Mouse (Mus musculus): ENCODE data around the gene Vsx1. TPM values are rescaled to one million over a fixed set of nuclear protein-coding genes. Genes with fewer than 3 reads are reported as not detected.
A peak's percentile ranks its signal among the peaks of the same experiment; 100 is the strongest.

Vsx1 gene
- polyA plus RNA-seq, 3 experiments from 2014 or later = not detected

DNA sequence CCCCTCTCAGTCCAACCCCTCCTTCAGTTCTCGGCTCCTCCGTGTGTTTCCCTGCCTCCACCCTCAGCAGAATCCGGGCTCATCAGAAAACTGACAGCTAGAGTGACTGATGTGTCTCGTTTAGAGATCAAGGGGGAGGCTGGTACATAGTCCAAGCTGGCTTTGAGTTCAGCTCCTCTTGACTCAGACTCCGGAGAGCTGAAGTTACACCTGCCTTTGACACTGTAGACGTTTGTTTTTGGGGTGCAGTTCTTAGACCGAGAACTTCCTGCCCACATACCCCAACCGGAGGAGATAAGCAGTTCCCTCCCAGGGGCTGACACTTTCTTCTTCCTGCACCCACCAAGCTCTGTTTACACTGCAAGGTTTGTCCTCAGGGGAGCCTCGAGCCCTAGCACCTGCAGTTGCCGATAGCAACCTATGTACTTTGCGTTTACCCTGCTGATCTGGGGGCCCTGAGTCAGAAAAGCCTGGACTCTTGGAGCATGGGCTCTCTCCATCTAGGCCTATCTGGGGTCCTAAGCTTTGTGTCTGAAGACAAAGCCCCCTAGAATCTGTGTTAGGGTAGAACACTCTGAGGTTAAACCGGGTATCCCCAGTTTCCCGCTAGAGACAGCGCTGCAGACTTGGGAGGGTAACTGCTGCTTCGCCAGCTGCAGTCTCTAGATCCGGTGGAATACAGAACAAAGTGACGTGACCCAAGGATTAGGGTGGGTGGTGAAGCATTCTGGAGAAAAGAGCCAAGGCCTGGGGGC lies 21.9 kb downstream of the Vsx1 start:
- peak; percentile 89 for ATAC-seq

DNA sequence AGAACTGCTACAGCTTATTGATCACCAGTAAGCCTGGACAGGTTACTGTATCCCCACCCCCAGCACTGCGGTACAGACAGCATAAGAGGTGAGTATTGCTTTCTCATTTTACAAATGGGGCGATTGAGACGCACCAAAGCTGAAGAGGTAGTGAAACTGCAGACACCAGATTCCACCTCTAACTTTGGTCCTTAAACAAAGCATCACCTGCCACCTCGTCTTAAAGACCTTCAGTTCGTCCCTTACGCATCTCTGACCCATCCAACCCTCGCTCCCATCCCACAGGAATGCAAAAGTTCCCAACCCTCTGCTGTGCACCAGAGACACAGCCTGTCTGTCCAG lies 22.5 kb downstream of the Vsx1 start:
- ATAC-seq = no peak

DNA sequence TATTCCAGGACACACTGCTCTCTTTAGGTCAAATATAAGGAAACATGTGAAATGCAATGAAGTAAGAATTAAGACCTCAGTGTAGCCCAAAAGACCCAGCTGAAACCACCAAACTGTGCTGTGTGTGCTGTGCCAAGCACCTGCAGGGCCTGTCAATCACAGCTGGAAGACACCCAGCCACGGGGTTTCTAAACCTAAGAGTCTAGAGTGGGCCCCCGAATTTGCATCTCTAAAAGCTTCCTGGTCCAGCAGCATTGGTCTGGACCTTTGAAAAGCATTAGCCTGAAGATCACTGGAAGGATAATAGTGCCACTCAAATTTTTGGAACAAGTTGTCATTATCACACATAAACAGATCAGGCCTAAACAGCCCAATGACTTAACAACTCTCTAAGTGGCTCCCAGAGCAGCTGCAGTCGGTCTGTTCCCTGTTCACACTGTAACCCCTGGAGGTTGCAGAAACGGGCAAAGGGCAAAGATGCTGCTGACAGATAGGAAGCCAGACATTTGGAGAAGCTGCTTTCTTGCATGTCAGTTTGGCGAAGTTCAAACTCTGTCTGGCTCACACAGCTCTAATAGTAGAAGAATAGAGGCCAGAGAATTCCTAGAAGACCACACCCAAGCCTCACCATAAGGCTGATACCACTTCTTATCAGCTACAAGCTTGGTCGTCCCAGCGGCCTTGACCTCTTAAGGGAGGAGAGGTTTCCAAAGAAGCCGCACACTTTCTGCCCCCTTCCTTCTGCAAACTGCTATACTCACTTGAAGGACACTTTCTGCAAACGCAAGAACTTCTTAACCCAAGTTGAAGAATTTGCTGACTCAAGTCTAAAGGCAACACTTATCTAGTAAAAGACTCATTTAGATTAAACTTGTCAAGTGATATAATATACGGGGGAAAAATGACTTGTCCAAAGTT lies 23.4 kb downstream of the Vsx1 start:
- no peak for ATAC-seq

DNA sequence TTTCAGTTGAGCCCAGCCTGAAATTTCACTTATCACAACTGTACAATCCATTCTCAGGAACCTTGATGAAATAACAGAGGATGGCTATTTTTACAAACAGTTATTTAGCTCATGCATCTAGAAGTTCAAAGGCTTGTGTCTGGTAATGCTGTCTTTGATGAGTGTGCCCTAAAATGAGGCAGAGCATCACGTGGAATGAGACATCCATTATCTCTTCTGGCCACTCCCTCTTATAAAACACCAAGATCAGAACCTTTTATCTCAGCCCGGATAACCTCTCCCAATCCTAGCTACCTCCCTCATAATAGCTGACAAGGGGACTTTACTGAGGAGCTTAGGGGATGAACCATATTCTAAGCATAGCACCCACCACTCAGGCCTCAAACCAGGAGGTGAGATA lies 24.2 kb downstream of the Vsx1 start:
- no peak for ATAC-seq

DNA sequence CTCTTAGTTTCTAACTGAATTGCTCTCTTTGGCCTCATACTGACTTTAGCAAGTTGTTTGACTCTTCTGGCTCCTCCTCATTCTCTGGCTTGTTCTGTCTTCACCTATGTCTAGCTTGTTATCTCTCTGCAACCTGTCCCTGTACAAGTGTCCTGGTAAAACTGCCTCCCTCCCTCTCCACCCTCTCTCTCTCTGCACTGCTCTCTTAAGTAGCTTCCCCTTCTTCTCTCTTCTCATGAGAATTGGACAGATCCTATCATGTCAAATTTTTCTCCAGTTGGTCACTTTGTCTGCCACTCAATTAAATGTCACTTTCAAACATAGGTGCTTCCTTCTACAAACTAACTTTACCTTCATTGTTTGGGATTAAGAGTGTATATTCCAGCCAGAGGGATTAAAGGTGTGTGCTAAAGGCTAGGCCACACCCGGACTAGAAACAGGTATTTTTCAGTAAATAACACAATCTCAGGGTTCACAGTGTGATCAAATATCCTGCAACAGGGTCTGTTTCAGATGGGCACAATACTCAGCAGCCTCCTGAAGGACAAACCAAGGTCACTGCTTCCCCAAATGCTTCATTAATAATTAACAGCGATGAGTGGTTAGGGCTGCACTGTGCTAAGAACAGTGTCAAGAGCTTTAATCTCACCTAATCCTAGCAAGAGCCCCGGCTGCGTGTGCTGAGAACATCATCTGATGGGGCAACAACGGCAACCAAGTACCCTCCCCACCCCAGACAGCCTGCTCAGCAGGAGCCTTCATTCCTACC lies 24.8 kb downstream of the Vsx1 start:
- no peak for ATAC-seq

DNA sequence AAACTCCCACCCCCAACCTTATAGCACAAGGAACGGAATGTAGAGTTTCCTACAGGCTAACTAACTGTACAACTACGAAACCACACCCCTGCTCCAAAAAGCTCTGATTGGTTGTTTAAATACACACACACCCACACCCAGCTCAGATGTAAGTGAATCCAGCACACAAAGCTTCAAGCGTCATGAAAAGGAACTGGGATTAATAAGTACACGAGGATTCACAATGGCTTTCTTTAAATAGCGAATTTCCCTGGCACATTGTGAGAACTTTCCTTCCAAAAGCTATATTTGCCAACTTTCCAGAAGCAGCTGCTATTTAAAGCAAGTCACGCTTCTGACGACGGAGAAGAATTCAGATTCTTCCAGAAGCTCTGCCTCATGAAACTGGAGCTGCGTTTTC lies 25.9 kb downstream of the Vsx1 start:
- no peak for ATAC-seq

DNA sequence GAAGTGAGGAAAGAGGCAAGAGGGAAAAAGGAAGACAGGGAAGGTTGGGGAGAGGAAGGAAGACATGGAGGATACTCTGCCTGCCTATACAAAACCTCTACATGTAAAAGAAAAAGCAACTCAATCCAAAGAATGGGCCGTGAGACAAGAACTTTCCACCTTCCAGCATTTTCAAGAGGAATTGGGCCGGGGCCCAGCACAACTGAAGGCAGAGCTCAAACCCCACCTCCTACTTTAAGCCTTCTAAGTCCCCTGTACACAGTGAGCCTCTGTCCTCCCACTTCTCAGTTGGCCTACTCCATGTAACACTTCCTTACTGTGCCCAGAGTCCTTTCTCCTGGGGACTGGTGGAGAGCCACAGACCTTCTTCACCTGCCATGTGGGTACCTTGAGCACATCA lies 27.2 kb downstream of the Vsx1 start:
- ATAC-seq = no peak

DNA sequence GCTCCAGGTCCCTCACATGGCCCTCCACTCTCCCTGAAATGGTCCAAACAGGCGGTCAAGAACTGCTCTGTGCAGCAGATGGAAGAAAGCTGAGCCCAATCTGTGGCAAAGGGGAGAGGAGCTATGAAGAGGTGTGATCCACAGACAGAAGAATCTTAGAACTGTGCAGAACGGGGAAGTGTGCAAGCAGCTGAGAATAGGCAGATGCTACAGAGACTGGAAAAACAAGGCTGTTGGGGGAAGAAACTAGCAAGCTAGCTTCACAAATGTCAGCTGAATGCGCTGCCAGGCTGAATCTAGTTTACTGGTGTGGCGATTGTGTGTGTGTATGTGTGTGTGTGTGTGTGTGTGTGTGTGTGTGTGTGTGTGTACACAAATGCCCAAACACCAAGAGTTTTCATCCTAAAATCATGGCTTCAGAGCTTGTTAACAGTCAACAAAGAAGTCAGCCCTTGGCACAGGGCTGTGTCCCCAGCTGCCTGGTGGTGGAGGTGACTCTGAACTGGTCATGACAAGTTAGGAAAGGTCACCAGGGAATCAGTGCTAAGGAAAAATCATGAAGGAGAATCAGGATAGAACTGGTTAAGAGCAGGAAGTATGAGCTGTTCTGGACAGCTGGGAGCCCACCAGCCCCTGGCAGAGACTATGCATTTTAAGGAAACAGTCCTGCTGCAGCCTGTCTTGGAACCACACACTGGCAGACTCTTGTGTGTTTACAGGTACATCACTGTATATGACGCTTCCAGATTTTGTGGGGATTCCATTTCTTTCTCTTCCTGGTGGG lies 28.3 kb downstream of the Vsx1 start:
- no peak for ATAC-seq

DNA sequence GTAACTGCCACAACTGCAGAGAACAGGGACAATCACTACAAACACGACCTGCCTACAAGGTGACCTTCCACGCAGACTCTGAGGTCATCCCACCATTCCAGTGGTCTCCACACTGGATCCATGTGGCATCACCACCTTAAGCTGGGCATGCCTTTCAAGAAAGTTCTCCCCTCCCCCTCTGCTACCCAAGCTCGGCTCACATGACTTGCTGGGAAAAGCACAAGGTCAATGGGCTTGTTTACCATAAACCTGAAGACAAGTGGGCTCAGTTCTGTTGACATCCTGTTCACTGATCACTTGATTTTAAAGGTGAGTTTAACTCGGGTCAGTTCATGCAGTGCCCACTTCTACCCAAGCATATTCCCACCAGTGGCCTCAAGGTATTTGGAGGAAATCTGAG lies 29.1 kb downstream of the Vsx1 start:
- no peak for ATAC-seq

DNA sequence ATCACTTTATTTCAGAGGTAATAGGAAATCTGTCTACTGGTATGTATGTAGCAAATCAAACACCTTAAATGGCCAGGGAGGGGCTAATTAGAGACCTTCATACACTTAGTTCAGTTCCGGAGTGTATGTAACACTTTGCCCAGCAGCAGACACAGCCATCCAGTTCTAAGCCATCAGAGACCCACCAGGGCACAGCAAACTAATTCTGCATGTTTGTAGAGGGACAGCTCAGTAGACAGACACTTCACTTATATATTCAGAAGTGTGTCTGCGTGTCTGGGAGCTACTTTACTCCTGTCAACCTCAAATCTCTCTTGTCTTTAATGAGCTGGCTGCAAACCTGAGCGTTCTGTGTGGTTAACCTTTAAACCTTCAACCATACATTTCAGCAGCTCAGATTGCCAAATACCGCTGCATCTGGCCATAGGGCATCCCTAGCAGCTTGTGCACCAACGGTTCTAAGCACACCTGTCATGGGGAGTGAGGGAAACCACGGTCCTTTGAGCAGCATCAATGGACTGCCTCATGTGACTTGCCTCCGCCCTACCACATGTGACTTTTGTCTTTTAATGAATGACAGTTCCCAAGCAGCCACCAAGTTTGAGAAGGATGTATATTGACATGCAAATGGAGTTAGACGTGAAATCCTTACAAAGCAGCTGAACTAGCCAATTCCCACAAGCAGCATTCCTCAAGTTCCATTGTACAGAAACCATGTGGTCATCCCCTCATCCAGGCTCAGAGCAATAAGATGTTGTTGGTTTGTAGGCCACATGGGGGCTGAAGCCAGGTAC lies 32.0 kb downstream of the Vsx1 start:
- no peak for ATAC-seq

DNA sequence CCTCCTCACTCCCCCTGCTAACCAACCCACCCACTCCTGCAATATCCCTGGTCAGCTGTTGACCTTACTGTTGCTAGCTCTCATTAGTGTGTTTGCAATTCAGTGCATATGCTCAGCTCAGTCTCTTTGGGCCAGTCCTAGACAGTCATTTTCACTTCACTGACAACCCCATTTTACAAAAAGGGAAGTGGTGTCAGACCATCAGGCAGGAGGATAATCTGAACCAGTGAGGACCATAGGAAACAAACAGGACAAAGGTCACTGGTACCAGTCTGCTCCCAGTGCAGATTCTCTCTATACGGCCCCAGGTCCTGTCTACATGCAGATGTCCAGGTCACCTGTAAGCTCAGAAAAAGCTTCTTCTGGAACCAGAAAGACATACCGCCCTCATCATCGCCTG lies 33.0 kb downstream of the Vsx1 start:
- ATAC-seq = no peak

DNA sequence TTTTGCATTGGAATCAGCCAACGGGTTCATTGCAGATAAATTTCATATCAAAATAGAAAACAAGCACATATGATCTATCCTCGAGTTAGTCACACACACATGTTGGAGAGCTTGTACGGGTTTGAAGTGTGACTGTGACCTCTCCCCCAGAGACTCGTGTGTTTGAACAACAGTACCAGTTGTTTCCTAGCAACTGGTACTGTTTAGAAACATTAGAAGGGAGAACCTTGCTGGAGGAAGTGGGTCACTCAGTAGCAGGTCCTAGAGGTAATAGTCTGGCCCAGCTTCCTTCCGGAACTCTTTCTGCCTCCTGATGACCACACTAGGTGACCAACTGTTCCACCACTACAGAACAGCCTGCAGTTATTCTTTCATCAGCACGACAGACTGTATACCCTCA lies 33.9 kb downstream of the Vsx1 start:
- no peak for ATAC-seq

DNA sequence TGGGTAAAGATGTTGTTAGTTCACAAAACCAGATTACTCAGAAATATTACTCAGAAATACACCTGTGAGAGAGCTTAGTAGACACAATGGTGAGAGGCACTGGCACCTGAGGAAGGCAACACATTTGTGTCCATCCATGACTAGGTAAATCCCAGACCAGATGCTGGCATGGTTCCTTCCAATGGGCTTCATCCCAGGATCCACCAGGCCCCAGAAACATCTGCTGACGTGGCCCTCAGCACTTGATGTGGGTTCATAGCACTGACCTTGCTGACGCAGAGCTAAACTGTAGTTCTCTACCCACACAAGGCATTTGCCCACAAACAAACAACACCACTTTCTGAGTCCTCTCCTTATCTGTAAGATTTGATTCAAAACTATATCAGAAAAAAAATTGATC lies 34.3 kb downstream of the Vsx1 start:
- no peak for ATAC-seq

DNA sequence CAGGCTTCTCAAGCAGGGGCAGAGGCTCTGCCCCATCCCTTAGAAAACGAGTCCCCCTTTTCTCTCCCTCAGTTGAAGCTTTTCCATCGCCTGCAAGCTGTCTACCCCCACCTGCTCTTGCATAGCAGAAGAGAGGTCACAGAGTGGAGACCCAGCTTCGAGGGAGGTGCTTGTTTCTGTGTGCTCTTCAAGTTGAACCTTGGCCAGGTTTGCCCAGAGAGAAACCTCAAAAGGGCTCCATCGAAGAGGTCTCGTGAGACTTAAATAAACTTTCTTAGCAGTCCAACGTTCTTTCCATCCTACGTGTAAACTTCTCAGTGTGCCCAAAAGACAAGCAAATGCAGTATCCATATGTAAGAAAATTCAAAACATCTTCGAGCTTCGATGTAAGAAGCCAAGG lies 37.8 kb downstream of the Vsx1 start:
- ATAC-seq = no peak

DNA sequence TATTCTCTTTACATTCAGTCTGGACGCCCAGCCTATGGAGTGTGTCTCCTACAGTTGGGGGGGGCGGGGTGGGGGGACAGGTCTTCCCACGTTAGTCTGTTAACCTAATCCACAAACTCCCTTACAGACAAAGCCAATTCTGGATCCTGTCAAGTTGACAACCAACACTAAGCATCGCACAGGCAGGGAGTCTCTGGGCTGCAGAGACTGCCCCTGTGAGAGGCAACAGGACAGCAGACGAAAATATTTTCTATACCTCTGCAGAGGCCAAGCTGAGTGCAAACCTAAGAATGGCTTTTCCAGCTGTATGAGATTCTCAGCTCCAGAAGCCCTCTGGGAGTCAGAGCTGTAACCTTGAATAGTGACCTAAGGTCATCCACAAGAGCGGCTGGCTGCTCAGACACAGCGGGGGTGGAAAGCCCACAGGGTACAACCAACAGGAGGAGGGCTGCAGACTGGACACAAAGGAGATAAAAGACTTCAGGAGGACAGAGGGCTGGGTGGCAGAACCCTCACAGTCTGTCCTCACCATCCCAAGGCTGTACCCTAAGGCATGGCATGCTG lies 38.6 kb downstream of the Vsx1 start:
- ATAC-seq = no peak

DNA sequence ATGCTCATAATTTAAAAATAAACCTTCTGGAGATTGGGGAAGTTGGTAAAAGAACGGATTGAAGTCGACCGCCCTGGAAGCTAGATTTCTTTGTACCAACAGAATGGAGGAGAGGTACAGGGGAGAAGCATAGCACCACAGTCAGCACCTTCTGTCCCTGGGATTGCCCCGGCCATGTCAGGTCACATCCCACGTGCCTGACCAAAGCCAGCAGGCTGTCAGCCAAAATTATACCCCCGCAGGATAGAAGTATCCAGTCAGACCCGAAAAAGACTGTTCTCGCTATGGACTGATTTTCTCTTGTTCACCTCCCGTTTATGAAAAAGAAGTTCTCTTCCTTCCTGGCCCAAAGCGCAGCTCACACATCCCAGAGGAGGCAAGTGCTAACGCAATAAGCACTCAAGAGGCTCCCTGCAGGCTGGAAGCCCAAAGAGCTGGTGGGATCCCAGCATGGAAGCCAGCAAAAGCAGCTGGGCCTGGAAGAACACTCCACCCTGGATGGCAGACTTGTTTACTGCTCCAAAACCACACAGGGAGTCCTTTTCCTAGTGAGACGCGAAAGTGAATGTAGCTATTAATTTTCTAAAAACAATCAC lies 40.8 kb downstream of the Vsx1 start:
- ATAC-seq = no peak

DNA sequence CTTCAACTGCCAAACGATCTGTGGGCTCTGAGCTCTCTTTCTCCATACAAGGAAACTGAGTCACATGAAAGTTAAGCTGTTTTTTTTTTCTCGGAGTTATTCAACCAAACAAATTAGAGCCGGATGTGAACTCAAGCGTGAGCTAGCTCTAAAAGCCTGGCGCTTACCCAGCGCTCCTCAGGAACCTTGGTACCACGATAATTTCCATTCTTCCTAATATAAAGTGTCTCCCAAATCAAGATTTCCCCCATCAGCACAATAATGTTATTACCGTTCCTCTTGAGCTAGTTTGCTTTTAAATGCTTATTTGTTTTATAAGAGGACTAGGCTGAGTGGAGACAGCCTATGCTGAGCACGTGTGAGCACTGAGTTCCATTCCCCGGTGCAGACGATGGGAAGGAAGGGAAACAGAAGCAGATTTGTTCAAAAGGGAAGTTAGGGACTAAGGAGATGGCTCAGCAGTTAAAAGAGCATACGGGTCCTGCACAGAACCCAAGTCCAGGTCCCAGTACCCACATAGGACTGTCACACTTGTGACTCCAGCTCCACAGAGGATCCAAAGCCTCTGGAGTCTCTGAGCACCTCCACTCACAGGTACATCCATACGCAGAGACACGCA lies 41.4 kb downstream of the Vsx1 start:
- ATAC-seq = no peak

DNA sequence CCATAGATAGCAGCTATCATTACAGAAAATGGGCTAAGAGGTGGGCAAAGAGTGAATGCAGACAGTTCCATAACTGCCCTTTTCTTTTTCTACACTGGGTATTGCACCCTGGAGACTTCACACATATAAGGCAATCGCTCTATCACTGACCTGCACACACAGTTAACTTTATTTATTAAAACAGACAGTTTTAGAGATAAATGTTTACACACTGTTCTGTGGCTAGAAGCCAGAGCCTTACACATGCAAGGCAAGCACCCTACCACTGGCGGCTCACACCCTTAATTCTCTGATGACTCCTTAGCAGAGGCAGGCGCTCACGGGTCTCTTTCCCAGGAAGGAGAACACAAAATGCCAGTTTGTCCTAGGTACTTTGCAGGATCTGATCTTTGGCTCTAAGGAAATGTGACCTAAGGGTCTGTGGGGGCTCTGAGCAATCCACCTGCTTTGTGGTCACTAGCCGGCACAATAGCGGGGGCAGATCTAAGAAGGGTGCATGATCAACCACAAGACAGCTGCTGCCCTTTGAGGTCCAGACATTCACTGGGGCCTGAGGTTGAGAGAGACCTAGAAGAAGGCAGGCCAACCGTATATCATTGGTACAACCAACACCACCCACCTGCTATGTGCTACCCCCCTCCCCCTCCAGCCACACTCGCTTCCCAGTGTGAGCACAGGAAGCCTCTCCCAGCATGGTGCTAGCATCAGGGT lies 42.6 kb downstream of the Vsx1 start:
- ATAC-seq = no peak

DNA sequence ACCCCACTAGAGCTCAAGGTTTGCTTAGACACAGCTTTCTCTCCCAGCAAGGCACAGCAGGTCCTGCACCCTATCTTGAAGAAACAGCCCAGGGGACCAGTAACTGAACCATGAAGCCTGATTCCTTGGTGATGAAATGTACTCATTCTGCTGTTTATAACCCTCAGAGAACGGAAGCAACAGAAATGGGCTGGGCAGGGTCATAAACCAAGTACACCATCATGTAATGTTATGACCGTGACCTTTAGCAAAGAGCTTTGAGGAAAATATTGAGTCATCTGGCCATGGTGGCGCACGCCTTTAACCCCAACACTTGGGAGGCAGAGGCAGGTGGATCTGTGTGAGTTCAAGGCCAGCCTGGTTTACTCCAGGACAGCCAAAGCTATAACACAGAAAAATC lies 43.9 kb downstream of the Vsx1 start:
- no peak for ATAC-seq
